Mouse (Mus musculus) midbrain, embryonic 14.5 days (tissue): Measurements from ENCODE around the gene Pfn2. TPM values are rescaled to one million over a fixed set of nuclear protein-coding genes. Genes with fewer than 3 reads are reported as not detected.
A peak's percentile ranks its signal among the peaks of the same experiment; 100 is the strongest.

Experiments used
- ATAC-seq: fragments of 200-750 bp; cut with Nextera tagmentation; 2 replicates; pipeline ENCODE4 v1.8.0; 2017; ENCODE audit warnings: moderate number of reproducible peaks, moderate library complexity; ENCODE audit not compliant: low FRiP score, low TSS enrichment
- DNase-seq: peaks from one replicate; pipeline ENCODE4 v3.0.0-alpha.2; 2015
- H3K27ac ChIP-seq: fragments of 300-500 bp; sonication (generic); replicated peaks from 2 replicates; pipeline ENCODE4 v1.5.1; 2014; ENCODE audit warnings: mild to moderate bottlenecking, low read depth, low read length, moderate library complexity
- H3K27me3 ChIP-seq: fragments of 300-500 bp; sonication (generic); 2 replicates; pipeline ENCODE4 v1.6.1; 2014; ENCODE audit warnings: low read length, control low read depth, mixed read lengths; ENCODE audit not compliant: control insufficient read depth, insufficient read depth
- H3K36me3 ChIP-seq: fragments of 300-500 bp; sonication (generic); 2 replicates; pipeline ENCODE4 v1.6.1; 2014; ENCODE audit warnings: low read length, control low read depth; ENCODE audit not compliant: control insufficient read depth, insufficient read depth
- H3K4me1 ChIP-seq: fragments of 300-500 bp; sonication (generic); 2 replicates; pipeline ENCODE4 v1.6.1; 2014; ENCODE audit warnings: mild to moderate bottlenecking, antibody characterized with exemption, low read length, control low read depth; ENCODE audit not compliant: control insufficient read depth, insufficient read depth
- H3K4me2 ChIP-seq: fragments of 300-500 bp; sonication (generic); 2 replicates; pipeline ENCODE4 v1.6.1; 2014; ENCODE audit warnings: mild to moderate bottlenecking, low read length, moderate library complexity
- H3K4me3 ChIP-seq: fragments of 300-500 bp; sonication (generic); replicated peaks from 2 replicates; pipeline ENCODE4 v1.5.1; 2014; ENCODE audit warnings: low read depth, low read length
- H3K9ac ChIP-seq: fragments of 300-500 bp; sonication (generic); replicated peaks from 2 replicates; pipeline ENCODE4 v1.6.1; 2014; ENCODE audit warnings: mild to moderate bottlenecking, low read length, moderate library complexity
- H3K9me3 ChIP-seq: fragments of 300-500 bp; sonication (generic); 2 replicates; pipeline ENCODE4 v1.6.1; 2016; ENCODE audit warnings: low read length, control low read depth, mixed read lengths; ENCODE audit not compliant: control insufficient read depth
- WGBS: fragments of 180-500 bp; shearing (Covaris S2); extraction: QIAGEN DNeasy Blood & Tissue Kit; methylation state at CpG from one replicate; pipeline ENCODE4 v1.1.7; 2014; 5-methylcytosine and 5-hydroxymethylcytosine counted together
- polyA plus RNA-seq: library from polyadenylated mRNA; unstranded; fragments of >200 nt; fragmentation: Nextera tagmentation; extraction: Ambion mirVana; gene quantifications from 2 replicates; pipeline ENCODE4 v1.2.1, GENCODE M21; 2014

The Pfn2 gene
- polyA plus RNA-seq: 580 and 670 TPM in 2 replicates

DNA sequence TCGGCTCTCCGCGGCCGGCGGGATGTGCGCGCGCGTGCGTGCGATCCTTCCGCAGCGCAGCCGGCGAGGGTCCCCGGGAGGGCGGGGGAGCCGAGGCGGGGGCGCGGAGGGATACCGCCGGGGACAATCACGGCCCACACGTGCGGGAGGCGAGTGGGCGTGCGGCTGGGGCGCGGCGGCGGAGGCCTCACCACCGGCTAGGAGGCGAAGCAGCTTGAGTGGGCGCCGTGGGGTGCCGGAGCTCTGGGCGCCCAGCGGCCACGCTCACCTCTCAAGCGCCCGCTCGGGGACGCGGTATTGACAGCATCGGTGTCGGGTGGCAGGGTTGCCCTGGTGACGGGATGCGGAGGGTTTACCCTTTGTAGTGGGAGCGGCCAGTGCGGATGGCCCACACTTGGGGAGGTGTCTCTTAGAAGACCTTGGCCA, at the start of gene Pfn2:
Gene Pfn2 (minus strand): TSS at position 320 of the 426 bp plus-strand sequence.
- Histone ChIP-seq H3K27ac (peak within 1 kb of the TSS; percentile 99), H3K9me3 (no peaks in the 10 kb centered on the region), H3K36me3 (peaks cover 23% of the 10 kb centered on the region), H3K4me2 (peak within 1 kb of the TSS; percentile 72), H3K4me1 (peaks cover 14% of the 10 kb centered on the region), H3K27me3 (no peaks in the 10 kb centered on the region), H3K4me3 (peak within 1 kb of the TSS; percentile 98), H3K9ac (peak within 1 kb of the TSS; percentile 99)
- DNase-seq (peak; percentile 96), ATAC-seq (peak; percentile 89)
- under 1% methylated on average over 52 of the region's 52 CpGs for WGBS

DNA sequence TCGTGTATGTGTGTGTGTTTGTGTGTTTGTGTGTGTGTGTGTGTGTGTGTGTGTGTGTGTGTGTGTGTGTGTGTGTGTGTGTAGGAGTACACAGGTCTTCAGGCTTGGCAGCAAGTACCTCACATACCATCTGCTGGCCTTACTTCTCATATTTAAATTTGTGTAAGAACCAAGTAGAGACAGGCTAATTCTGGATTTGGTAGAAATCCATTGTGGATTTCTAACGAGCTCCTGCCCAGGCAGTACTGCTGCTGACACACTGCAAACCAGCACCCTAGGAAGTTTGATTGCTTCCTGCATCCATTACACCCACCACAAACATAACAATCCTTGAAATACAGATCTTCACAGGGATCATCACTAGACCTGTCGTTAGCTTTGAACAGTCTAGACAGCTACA, 35.1 kb upstream of the Pfn2 start:
- Histone ChIP-seq H3K36me3 (no peaks in the 10 kb centered on the region), H3K4me3 (no peak overlapping the region), H3K4me1 (no peaks in the 10 kb centered on the region), H3K27ac (no peak overlapping the region), H3K27me3 (no peaks in the 10 kb centered on the region), H3K9ac (no peak overlapping the region), H3K9me3 (no peaks in the 10 kb centered on the region), H3K4me2 (no peak overlapping the region)
- ATAC-seq (no peak), DNase-seq (no peak)
- WGBS: 86% methylated on average over 3 of the region's 3 CpGs

DNA sequence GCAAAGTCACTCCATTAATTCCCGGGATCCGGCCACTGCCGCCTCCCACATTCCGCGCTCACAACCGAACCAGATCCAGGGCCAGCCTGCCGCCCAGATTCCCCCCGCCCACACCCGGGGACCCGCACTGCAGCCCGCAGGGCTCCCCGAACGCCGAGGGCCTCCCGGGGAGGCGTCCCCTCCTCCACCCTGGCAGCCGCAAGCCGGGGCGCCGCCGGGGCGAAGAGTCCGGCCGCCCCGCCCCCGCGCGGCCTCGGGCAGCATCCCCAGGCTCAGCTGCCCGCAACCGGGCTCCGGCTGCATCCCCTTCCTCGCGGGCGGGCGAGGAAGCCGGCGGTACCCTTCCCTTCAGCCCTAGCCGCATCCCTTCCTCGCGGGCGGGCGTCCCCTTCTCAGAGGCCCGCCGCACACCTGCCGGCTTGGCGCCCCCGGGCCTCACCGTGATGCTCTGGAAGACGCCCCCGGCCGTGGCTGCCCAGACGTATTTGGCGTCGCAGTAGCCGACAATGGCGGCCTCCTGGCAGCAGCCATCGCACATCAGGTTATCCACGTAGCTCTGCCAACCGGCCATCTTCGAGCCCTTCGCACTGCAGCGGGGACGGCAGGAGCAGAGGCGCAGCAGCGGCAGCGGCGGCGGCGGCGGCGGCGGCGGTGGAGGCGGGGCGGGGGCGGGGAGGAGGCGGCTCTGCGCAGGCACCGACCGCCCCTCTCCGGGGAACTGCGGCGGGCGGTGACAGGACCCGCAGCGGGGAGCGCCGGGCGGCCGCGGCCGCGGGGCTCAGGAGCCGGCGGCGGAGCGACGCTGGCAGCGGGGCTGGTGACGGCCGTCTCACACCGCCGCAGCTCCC, 743 bp downstream of the Pfn2 start:
- peaks cover 30% of the 10 kb centered on the region for H3K36me3 ChIP-seq
- H3K4me3 ChIP-seq: peak overlapping the region; percentile 98
- H3K9me3 ChIP-seq: no peaks in the 10 kb centered on the region
- peak; percentile 80 for DNase-seq
- H3K27ac ChIP-seq: peak overlapping the region; percentile 99
- WGBS: under 1% methylated on average over 94 of the region's 104 CpGs
- H3K9ac ChIP-seq: peak overlapping the region; percentile 99
- peaks cover 14% of the 10 kb centered on the region for H3K4me1 ChIP-seq
- peak overlapping the region; percentile 72 for H3K4me2 ChIP-seq
- ATAC-seq: peak; percentile 87
- H3K27me3 ChIP-seq: no peaks in the 10 kb centered on the region

DNA sequence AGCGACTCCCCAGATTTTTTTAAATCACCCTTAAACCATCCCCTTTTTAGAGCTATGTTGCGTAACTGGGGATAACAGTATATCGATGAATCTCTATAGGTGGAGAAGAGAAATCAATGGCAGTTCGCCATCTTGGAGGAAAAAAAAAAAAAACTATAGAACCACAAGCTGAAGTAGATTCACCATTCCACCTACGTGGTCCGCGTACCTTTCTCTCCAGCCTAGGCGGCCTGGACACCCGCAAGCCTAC, 1.3 kb downstream of the Pfn2 start:
- H3K9ac ChIP-seq: peak overlapping the region; percentile 99
- ATAC-seq (no peak), DNase-seq (no peak)
- H3K27ac ChIP-seq: peak overlapping the region; percentile 99
- H3K4me2 ChIP-seq: peak overlapping the region; percentile 72
- under 1% methylated on average over 9 of the region's 9 CpGs for WGBS
- peak overlapping the region; percentile 98 for H3K4me3 ChIP-seq
- peaks cover 35% of the 10 kb centered on the region for H3K36me3 ChIP-seq
- H3K4me1 ChIP-seq: peaks cover 14% of the 10 kb centered on the region
- no peaks in the 10 kb centered on the region for H3K27me3 ChIP-seq
- H3K9me3 ChIP-seq: no peaks in the 10 kb centered on the region

DNA sequence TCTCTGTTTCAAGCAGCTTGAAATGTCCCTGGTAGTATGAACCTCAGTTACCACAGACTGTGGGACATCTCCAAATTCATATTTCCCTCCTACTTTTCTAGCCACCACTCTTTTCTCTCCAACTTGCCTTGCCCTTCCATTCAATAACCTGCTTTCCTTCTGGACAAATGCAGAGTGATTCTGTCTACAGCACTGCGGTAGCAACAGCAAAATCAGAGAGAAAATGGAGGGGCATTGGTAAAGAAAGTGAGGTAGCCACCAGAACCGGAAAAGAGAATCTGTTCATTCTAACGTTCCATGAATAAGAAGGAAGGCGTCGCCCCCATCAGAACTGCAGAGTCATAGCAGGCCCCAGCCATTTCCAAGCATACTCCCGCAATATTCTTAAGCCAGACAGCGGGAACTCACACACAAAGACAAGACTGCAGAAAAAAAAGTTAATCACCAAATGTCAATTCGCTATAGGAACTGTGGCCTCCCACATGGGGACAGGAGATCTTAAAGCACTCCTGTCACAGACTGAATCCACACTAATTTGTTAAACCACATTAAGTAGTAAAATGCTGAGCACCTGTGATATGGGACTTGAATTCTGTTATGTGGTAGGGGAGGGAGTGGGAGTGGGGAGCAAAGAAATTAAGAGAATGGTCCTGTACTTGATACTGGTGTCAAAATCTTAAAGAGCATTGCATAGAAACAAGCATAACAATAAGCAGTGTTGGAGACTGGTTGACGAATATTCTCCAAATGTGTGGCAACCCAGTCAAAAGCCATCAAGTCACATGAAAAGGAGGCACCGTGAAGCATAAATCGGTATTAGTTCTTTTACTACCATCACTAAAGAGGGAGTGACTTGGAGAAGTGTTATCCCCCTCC, 1.9 kb downstream of the Pfn2 start:
- WGBS: 3% methylated on average over 11 of the region's 11 CpGs
- no peak for ATAC-seq
- H3K36me3 ChIP-seq: peaks cover 40% of the 10 kb centered on the region

DNA sequence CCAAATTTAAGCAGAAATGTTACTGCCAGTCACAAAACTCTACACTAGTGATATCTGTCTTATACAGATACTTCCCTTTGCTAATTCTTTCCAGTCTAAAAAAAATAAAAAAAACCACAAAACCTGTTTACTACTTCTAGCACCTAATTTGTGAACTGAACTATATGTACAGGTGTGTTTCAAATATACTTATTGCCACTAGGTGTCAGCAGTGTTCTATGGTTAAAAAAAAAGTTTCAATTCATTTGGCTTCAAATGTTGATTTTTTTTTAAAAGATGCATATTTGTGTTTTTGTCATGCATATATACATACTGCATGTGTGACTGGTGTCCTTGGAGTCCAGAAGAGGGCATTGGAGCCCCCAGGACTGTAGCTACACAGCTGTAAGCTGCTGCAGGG, 4.1 kb downstream of the Pfn2 start:
- Histone ChIP-seq H3K4me1 (peaks cover 14% of the 10 kb centered on the region), H3K27me3 (no peaks in the 10 kb centered on the region), H3K36me3 (peaks cover 50% of the 10 kb centered on the region), H3K9me3 (no peaks in the 10 kb centered on the region; the same call in 1 of the 2 replicates), H3K9ac (no peak overlapping the region), H3K4me3 (no peak overlapping the region), H3K27ac (no peak overlapping the region), H3K4me2 (no peak overlapping the region)
- ATAC-seq (no peak), DNase-seq (peak; percentile 76)

More for the DNA sequence above, 1.9 kb downstream of the Pfn2 start:
- peak overlapping the region; percentile 99 for H3K27ac ChIP-seq
- H3K9me3 ChIP-seq: no peaks in the 10 kb centered on the region
- H3K27me3 ChIP-seq: no peaks in the 10 kb centered on the region
- H3K4me1 ChIP-seq: peaks cover 14% of the 10 kb centered on the region
- peak overlapping the region; percentile 99 for H3K9ac ChIP-seq
- peak overlapping the region; percentile 98 for H3K4me3 ChIP-seq
- DNase-seq: peak; percentile 82
- peak overlapping the region; percentile 72 for H3K4me2 ChIP-seq

DNA sequence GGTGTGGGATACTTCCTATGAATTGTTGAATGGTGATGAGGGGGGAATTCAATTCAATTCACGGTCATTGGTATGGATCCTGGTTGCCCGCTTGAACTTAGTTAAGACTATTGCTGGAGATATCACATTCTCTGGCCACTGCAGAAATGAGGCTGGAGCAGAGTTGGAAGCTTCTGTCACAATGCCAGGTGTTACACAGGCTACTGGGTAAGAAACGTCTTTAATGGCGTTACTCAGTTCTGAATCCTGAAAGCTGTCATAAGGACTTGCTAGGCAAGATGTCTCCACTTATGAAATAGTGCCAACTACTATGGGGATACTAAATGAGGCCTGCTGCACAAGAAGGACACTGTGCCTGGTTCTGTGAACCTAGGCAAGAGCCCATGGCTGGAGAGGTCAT, 11.0 kb downstream of the Pfn2 start:
- no peak for ATAC-seq
- H3K27ac ChIP-seq: no peak overlapping the region
- H3K4me2 ChIP-seq: no peak overlapping the region
- no peak overlapping the region for H3K4me3 ChIP-seq
- H3K9ac ChIP-seq: no peak overlapping the region
- DNase-seq: no peak
- H3K36me3 ChIP-seq: peaks cover 42% of the 10 kb centered on the region
- no peaks in the 10 kb centered on the region; the same call in 1 of the 2 replicates for H3K9me3 ChIP-seq
- no peaks in the 10 kb centered on the region for H3K4me1 ChIP-seq
- H3K27me3 ChIP-seq: no peaks in the 10 kb centered on the region
- WGBS: 96% methylated on average over 4 of the region's 4 CpGs

DNA sequence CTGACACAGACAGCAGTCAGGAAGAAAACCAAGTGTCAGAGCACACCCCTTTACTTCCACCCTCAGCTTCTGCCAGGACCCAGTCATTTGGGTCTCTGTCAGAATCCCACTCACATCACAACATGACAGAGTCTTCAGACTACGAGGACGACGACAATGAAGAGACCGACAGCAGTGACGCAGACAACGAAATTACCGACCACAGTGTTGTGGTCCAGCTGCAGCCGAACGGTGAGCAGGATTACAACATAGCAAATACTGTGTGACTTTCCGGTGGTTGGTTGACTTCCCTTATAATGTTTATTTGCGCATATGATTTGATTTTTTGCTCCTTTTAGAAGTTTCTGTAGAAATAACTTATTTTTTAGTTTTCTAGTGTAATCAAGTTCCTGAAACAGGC, 14.3 kb downstream of the Pfn2 start:
- H3K27ac ChIP-seq: no peak overlapping the region
- 91% methylated on average over 11 of the region's 11 CpGs for WGBS

More for the DNA sequence above, 14.3 kb downstream of the Pfn2 start:
- no peaks in the 10 kb centered on the region for H3K9me3 ChIP-seq
- ATAC-seq (no peak), DNase-seq (no peak)
- no peak overlapping the region for H3K4me3 ChIP-seq
- H3K27me3 ChIP-seq: no peaks in the 10 kb centered on the region
- H3K36me3 ChIP-seq: peaks cover 32% of the 10 kb centered on the region
- H3K9ac ChIP-seq: no peak overlapping the region
- H3K4me1 ChIP-seq: no peaks in the 10 kb centered on the region
- H3K4me2 ChIP-seq: no peak overlapping the region
